Mouse (Mus musculus) embryo, embryonic 11 days (tissue): ENCODE measurements around the gene Gm3127.
"Not testable (repeated sequence)": the region's sequence is repeated elsewhere in the genome, so short reads cannot be mapped to it uniquely, and the experiment has no call there.

Source experiments
- DNase-seq: peaks from one replicate; pipeline ENCODE4 v3.0.0-alpha.2; 2015

Gene Gm3127

GRCm38 (mm10) chr14:4164730-4165129, at the start of gene Gm3127:
Gene Gm3127, plus strand, starts transcription at chr14:4165030.
- DNase-seq = not testable (repeated sequence)

GRCm38 (mm10) chr14:4141646-4142045, 23.2 kb upstream of the Gm3127 start:
- DNase-seq = not testable (repeated sequence)

GRCm38 (mm10) chr14:4182030-4182429, 17.2 kb downstream of the Gm3127 start:
- peak; percentile 2 for DNase-seq

GRCm38 (mm10) chr14:4182491-4183210, 17.8 kb downstream of the Gm3127 start, which contains the start of gene Gm2974:
Gene Gm2974, plus strand, starts transcription at chr14:4182576.
- DNase-seq = peak; percentile 1

GRCm38 (mm10) chr14:4183375-4183774, 18.5 kb downstream of the Gm3127 start:
- DNase-seq = not testable (repeated sequence)
